Comparison of ENCODE assay signal across 24 mouse cellular contexts in the genomic region with DNA sequence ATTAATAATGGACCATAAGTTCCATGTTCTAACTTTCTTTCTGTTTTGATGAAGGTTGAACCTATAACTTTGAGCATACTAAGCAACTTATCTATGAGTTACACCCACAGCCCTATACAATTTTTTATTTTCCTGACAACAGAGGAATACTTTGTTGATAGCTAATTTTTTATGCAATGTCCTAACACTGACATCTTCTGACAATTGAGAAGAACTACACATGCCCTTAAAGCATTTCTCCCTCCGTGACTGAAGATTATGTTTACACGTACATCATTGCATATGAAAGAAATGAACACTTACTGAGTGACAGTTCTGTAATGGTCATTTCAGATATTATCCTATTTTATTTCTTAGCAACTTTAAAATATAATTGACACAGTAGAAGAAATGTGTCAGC. TPM values are rescaled to one million over a fixed set of nuclear protein-coding genes. Genes with fewer than 3 reads are reported as not detected.
A peak's percentile ranks its signal among the peaks of the same experiment; 100 is the strongest.
DNase-seq lines count a peak whose midpoint lies in the region; TF ChIP-seq lines count a peak whose summit lies in the region.
"Had no signal": no experiment of that assay in that cellular context is flagged by ENCODE, and none has a peak within 500 bp of the region (broad histone marks: within the 10 kb centered on the region; RNA-seq: fewer than 3 reads in every experiment).

No protein-coding gene starts in this region.

- H3K36me3 ChIP-seq in heart, adult 2 months (ENCODE audit: control insufficient read depth, insufficient read depth, low read length): no peaks in the 10 kb centered on the region
- H3K36me3 ChIP-seq in liver, adult 2 months (ENCODE audit: control insufficient read depth, insufficient read depth, low read length): no peaks in the 10 kb centered on the region
- H3K36me3 ChIP-seq: embryonic facial prominence, embryonic 13.5 days; G1E; heart, embryonic 12.5 days; liver, embryonic 15.5 days; neural tube, embryonic 15.5 days had no signal

- no peaks in the 10 kb centered on the region for H3K79me2 ChIP-seq in heart, adult 2 months (replicated peaks; ENCODE audit: control insufficient read depth, insufficient read depth, low read length)
- no peaks in the 10 kb centered on the region for H3K79me2 ChIP-seq in liver, adult 2 months (ENCODE audit: control insufficient read depth, insufficient read depth, low read length)

- H3K4me1 ChIP-seq in heart, adult 2 months (ENCODE audit: control insufficient read depth, insufficient read depth, low read length): no peaks in the 10 kb centered on the region
- H3K4me1 ChIP-seq in liver, adult 2 months (ENCODE audit: control insufficient read depth, insufficient read depth, low read length): no peaks in the 10 kb centered on the region
- H3K4me1 ChIP-seq: embryonic facial prominence, embryonic 13.5 days; heart, embryonic 12.5 days; liver, embryonic 15.5 days; neural tube, embryonic 15.5 days had no signal

- TF ChIP-seq EP300 in heart, adult 2 months (IDR thresholded peaks at IDR 0.05; ENCODE audit: insufficient read depth, low read depth, low read length): no peak

- WGBS in heart, adult 2 months: 48% methylated on average over 2 of the region's 2 CpGs
- 44% methylated on average over 2 of the region's 2 CpGs for WGBS in liver, adult 2 months

- TF ChIP-seq CTCF in heart, adult 2 months (IDR thresholded peaks at IDR 0.05): peak; percentile 60
- TF ChIP-seq CTCF in liver, adult 2 months (IDR thresholded peaks at IDR 0.05; ENCODE audit: low read depth, low read length): 0 out of 2 replicates have a peak, but pooled peaks have one; percentile 12

- no peak overlapping the region for H3K4me3 ChIP-seq in heart, adult 2 months
- no peak overlapping the region for H3K4me3 ChIP-seq in liver, adult 2 months (ENCODE audit: insufficient read depth, low read depth, low read length)
- H3K4me3 ChIP-seq: embryonic facial prominence, embryonic 13.5 days; heart, embryonic 12.5 days; liver, embryonic 15.5 days; myocyte; neural tube, embryonic 15.5 days had no signal

- no peak for DNase-seq in heart, adult 2 months
- no peak for DNase-seq in heart, postnatal 14 days
- DNase-seq in liver, adult 2 months (ENCODE audit: extremely low read depth, low read depth, low spot score): no peak
- DNase-seq in liver (no peak), 416B (ENCODE audit: low read depth) (peak; percentile 2), adipocyte (ENCODE audit: low spot score) (peak; percentile 42)
- no peak for DNase-seq in frontal cortex, postnatal 10 days (ENCODE audit: low spot score in 2 of 2)
- DNase-seq: adrenal gland, postnatal 10 days; cerebellum, adult 2 months; heart, postnatal 4 days; lung, postnatal 4 days; thymus, postnatal 4 days had no signal

- H3K9ac ChIP-seq in heart, adult 2 months (ENCODE audit: low read depth, low read length): no peak overlapping the region
- H3K9ac ChIP-seq in liver, adult 2 months (ENCODE audit: low read depth, low read length): no peak overlapping the region
- H3K9ac ChIP-seq: embryonic facial prominence, embryonic 13.5 days; heart, embryonic 12.5 days; liver, embryonic 15.5 days; neural tube, embryonic 15.5 days had no signal

- H3K27ac ChIP-seq in heart, adult 2 months: no peak overlapping the region
- no peak overlapping the region for H3K27ac ChIP-seq in liver, adult 2 months (replicated peaks; ENCODE audit: insufficient read depth, low read depth, low read length)
- H3K27ac ChIP-seq: embryonic facial prominence, embryonic 13.5 days; liver, embryonic 15.5 days; neural tube, embryonic 15.5 days had no signal

- H3K27me3 ChIP-seq in heart, adult 2 months (ENCODE audit: control insufficient read depth, insufficient read depth, low read length): no peaks in the 10 kb centered on the region
- H3K27me3 ChIP-seq in liver, adult 2 months (ENCODE audit: control insufficient read depth, insufficient read depth, low read length): no peaks in the 10 kb centered on the region
- H3K27me3 ChIP-seq: embryonic facial prominence, embryonic 13.5 days; heart, embryonic 12.5 days; liver, embryonic 15.5 days; neural tube, embryonic 15.5 days had no signal

- intact Hi-C loops in heart, adult 2 months (cut with DNase I): loop anchor here (5.0 kb wide), 1 partner anchor 52 kb away; no protein-coding TSS in a partner anchor
- intact Hi-C loops in heart, postnatal 14 days (cut with DNase I): no loop called here

- TF ChIP-seq POLR2A in heart, adult 2 months (IDR thresholded peaks at IDR 0.05; ENCODE audit: insufficient read depth, low read depth, low read length): no peak
- no peak for TF ChIP-seq POLR2A in liver, adult 2 months (IDR thresholded peaks at IDR 0.05; ENCODE audit: extremely low read depth, insufficient read depth, low read length)

RNA-seq across cellular contexts. Expression of a gene that starts 36.0 kb away (rescaled TPM):
- not detected for total RNA-seq in heart, adult 2 months (2021)
- polyA plus RNA-seq in heart, adult 2 months (2012; rRNA removed): not detected in 2 replicates
- not detected for total RNA-seq in heart, postnatal 14 days (2021)
- not detected in 2 replicates for total RNA-seq in liver, adult 2 months (2014; rRNA removed)
- polyA plus RNA-seq in liver, adult 2 months (2012; rRNA removed): not detected in 2 replicates
- total RNA-seq: adrenal gland, postnatal 10 days; G1E; gastrocnemius, postnatal 4 days; heart, postnatal 4 days had no signal
- polyA plus RNA-seq: CD4-positive, CD25-positive, alpha-beta regulatory T cell, adult 4 months; cerebellum, adult 2 months; cortical plate, adult 2 months; embryonic facial prominence, embryonic 13.5 days; G1E; heart, embryonic 12.5 days; kidney, embryonic 14.5 days; limb, embryonic 11.5 days; liver, embryonic 15.5 days; midbrain, embryonic 11.5 days; myocyte; neural tube, embryonic 15.5 days had no signal

Comparison
In these comparisons a context has a peak if more than half of its experiments do, and no peak if none do; other contexts are left out.
1. DNase-seq: peak in 416B (single experiment) and adipocyte (single experiment); none in heart, adult 2 months (0 of 2), heart, postnatal 14 days (0 of 2), liver, adult 2 months (single experiment), liver (single experiment) and frontal cortex, postnatal 10 days (0 of 2).